Mouse (Mus musculus): ENCODE measurements at regions not wholly inside any gene's neighbourhood (a gene's known extent, or its start where the extent isn't known, plus 50 kb on each side); places are given as distances from the start of the nearest gene placed in this dataset.

GRCm38 (mm10) chr7:40846512-40846911 is 51.6 kb upstream of the Vstm2b start:
- TF ChIP-seq CTCF (IDR thresholded peaks at IDR 0.05; ENCODE audit: borderline replicate concordance, insufficient read depth, low read depth, low read length), result no peak
- no peak for TF ChIP-seq POLR2A (IDR thresholded peaks at IDR 0.05; ENCODE audit: borderline replicate concordance, insufficient read depth, low read length)

All from cerebellum, adult 2 months (tissue).